Mouse (Mus musculus): ENCODE measurements around the gene Fndc1. TPM values are rescaled to one million over a fixed set of nuclear protein-coding genes. Genes with fewer than 3 reads are reported as not detected.

Fndc1 gene
- polyA plus RNA-seq, 1 experiment = not detected

GRCm38 (mm10) chr17:7795584-7795983 is 31.5 kb downstream of the Fndc1 start:
- TF ChIP-seq GATA1 (IDR thresholded peaks at IDR 0.05; ENCODE audit: low read length) = no peak
- no peak for TF ChIP-seq TAL1 (IDR thresholded peaks at IDR 0.05; ENCODE audit: low read length)
- no peaks in the 10 kb centered on the region for H3K27me3 ChIP-seq (ENCODE audit: control insufficient read depth)

GRCm38 (mm10) chr17:7795168-7795567 is 31.9 kb downstream of the Fndc1 start:
- no peaks in the 10 kb centered on the region for H3K9me3 ChIP-seq (ENCODE audit: control insufficient read depth, low read length)
- no peaks in the 10 kb centered on the region for H3K4me1 ChIP-seq (ENCODE audit: control insufficient read depth)
- H3K27me3 ChIP-seq (ENCODE audit: control insufficient read depth) = no peaks in the 10 kb centered on the region
- TF ChIP-seq GATA1 (IDR thresholded peaks at IDR 0.05; ENCODE audit: low read length) (no peak), TAL1 (IDR thresholded peaks at IDR 0.05; ENCODE audit: low read length) (no peak)
- H3K4me3 ChIP-seq (replicated peaks) = no peak overlapping the region
- H3K36me3 ChIP-seq (ENCODE audit: control insufficient read depth) = no peaks in the 10 kb centered on the region

More at GRCm38 (mm10) chr17:7795584-7795983, 31.5 kb downstream of the Fndc1 start:
- Histone ChIP-seq H3K4me3 (replicated peaks) (no peak overlapping the region), H3K9me3 (ENCODE audit: control insufficient read depth, low read length) (no peaks in the 10 kb centered on the region), H3K4me1 (ENCODE audit: control insufficient read depth) (no peaks in the 10 kb centered on the region), H3K36me3 (ENCODE audit: control insufficient read depth) (no peaks in the 10 kb centered on the region)

GRCm38 (mm10) chr17:7794093-7794492 is 33.0 kb downstream of the Fndc1 start:
- TF ChIP-seq GATA1 (IDR thresholded peaks at IDR 0.05; ENCODE audit: low read length) (no peak), TAL1 (IDR thresholded peaks at IDR 0.05; ENCODE audit: low read length) (no peak)
- no peaks in the 10 kb centered on the region for H3K4me1 ChIP-seq (ENCODE audit: control insufficient read depth)
- no peaks in the 10 kb centered on the region for H3K9me3 ChIP-seq (ENCODE audit: control insufficient read depth, low read length)
- H3K36me3 ChIP-seq (ENCODE audit: control insufficient read depth) = no peaks in the 10 kb centered on the region
- H3K27me3 ChIP-seq (ENCODE audit: control insufficient read depth) = no peaks in the 10 kb centered on the region
- H3K4me3 ChIP-seq (replicated peaks) = no peak overlapping the region

GRCm38 (mm10) chr17:7790512-7790911 is 36.6 kb downstream of the Fndc1 start:
- Histone ChIP-seq H3K9me3 (ENCODE audit: control insufficient read depth, low read length) (no peaks in the 10 kb centered on the region), H3K27me3 (ENCODE audit: control insufficient read depth) (no peaks in the 10 kb centered on the region), H3K4me1 (ENCODE audit: control insufficient read depth) (no peaks in the 10 kb centered on the region), H3K4me3 (replicated peaks) (no peak overlapping the region), H3K36me3 (ENCODE audit: control insufficient read depth) (no peaks in the 10 kb centered on the region)
- no peak for TF ChIP-seq GATA1 (IDR thresholded peaks at IDR 0.05; ENCODE audit: low read length)
- TF ChIP-seq TAL1 (IDR thresholded peaks at IDR 0.05; ENCODE audit: low read length) = no peak

- Histone ChIP-seq H3K9me3 (ENCODE audit: control insufficient read depth, low read length) (peaks cover 3% of the 10 kb centered on the region; the same call in 1 of the 2 replicates), H3K4me3 (replicated peaks) (no peak overlapping the region), H3K36me3 (ENCODE audit: control insufficient read depth) (no peaks in the 10 kb centered on the region), H3K27me3 (ENCODE audit: control insufficient read depth) (no peaks in the 10 kb centered on the region), H3K4me1 (ENCODE audit: control insufficient read depth) (no peaks in the 10 kb centered on the region)
- TF ChIP-seq GATA1 (IDR thresholded peaks at IDR 0.05; ENCODE audit: low read length) (no peak), TAL1 (IDR thresholded peaks at IDR 0.05; ENCODE audit: low read length) (no peak)
Observed at GRCm38 (mm10) chr17:7774101-7774500, 53.0 kb downstream of the Fndc1 start.

- Histone ChIP-seq H3K9me3 (ENCODE audit: control insufficient read depth, low read length) (peaks cover 2% of the 10 kb centered on the region; the same call in 1 of the 2 replicates), H3K4me3 (replicated peaks) (no peak overlapping the region), H3K27me3 (ENCODE audit: control insufficient read depth) (no peaks in the 10 kb centered on the region), H3K4me1 (ENCODE audit: control insufficient read depth) (no peaks in the 10 kb centered on the region), H3K36me3 (ENCODE audit: control insufficient read depth) (no peaks in the 10 kb centered on the region)
- no peak for TF ChIP-seq TAL1 (IDR thresholded peaks at IDR 0.05; ENCODE audit: low read length)
- no peak for TF ChIP-seq GATA1 (IDR thresholded peaks at IDR 0.05; ENCODE audit: low read length)
Observed at GRCm38 (mm10) chr17:7759786-7760185, 67.3 kb downstream of the Fndc1 start.

GRCm38 (mm10) chr17:7755001-7755400 is 72.1 kb downstream of the Fndc1 start:
- no peaks in the 10 kb centered on the region for H3K27me3 ChIP-seq (ENCODE audit: control insufficient read depth)
- no peak overlapping the region for H3K4me3 ChIP-seq (replicated peaks)
- H3K4me1 ChIP-seq (ENCODE audit: control insufficient read depth) = no peaks in the 10 kb centered on the region
- TF ChIP-seq TAL1 (IDR thresholded peaks at IDR 0.05; ENCODE audit: low read length) = no peak
- no peak for TF ChIP-seq GATA1 (IDR thresholded peaks at IDR 0.05; ENCODE audit: low read length)
- no peaks in the 10 kb centered on the region for H3K36me3 ChIP-seq (ENCODE audit: control insufficient read depth)
- H3K9me3 ChIP-seq (ENCODE audit: control insufficient read depth, low read length) = peaks cover 11% of the 10 kb centered on the region

- H3K9me3 ChIP-seq (ENCODE audit: control insufficient read depth, low read length) = peaks cover 9% of the 10 kb centered on the region
- no peaks in the 10 kb centered on the region for H3K4me1 ChIP-seq (ENCODE audit: control insufficient read depth)
- no peak for TF ChIP-seq TAL1 (IDR thresholded peaks at IDR 0.05; ENCODE audit: low read length)
- TF ChIP-seq GATA1 (IDR thresholded peaks at IDR 0.05; ENCODE audit: low read length) = no peak
- H3K4me3 ChIP-seq (replicated peaks) = no peak overlapping the region
- H3K36me3 ChIP-seq (ENCODE audit: control insufficient read depth) = no peaks in the 10 kb centered on the region
- H3K27me3 ChIP-seq (ENCODE audit: control insufficient read depth) = no peaks in the 10 kb centered on the region
Observed at GRCm38 (mm10) chr17:7753383-7753782, 73.7 kb downstream of the Fndc1 start.

- Histone ChIP-seq H3K27me3 (ENCODE audit: control insufficient read depth) (no peaks in the 10 kb centered on the region), H3K36me3 (ENCODE audit: control insufficient read depth) (no peaks in the 10 kb centered on the region), H3K4me3 (replicated peaks) (no peak overlapping the region), H3K4me1 (ENCODE audit: control insufficient read depth) (no peaks in the 10 kb centered on the region), H3K9me3 (ENCODE audit: control insufficient read depth, low read length) (peaks cover 9% of the 10 kb centered on the region)
- TF ChIP-seq TAL1 (IDR thresholded peaks at IDR 0.05; ENCODE audit: low read length) (no peak), GATA1 (IDR thresholded peaks at IDR 0.05; ENCODE audit: low read length) (no peak)
Observed at GRCm38 (mm10) chr17:7749051-7749815, 77.9 kb downstream of the Fndc1 start.

Measured in erythroblast, embryonic 14.5 days (primary cell).